Mouse (Mus musculus) cerebellum, adult 2 months (tissue): ENCODE measurements around the gene Borcs7. TPM values are rescaled to one million over a fixed set of nuclear protein-coding genes. Genes with fewer than 3 reads are reported as not detected.

ENCODE experiments used
- DNase-seq, 2 experiments: peaks; one replicate each; pipeline ENCODE4 v3.0.0; 2021
- H3K27ac ChIP-seq: fragments of 200-500 bp; 2 replicates; pipeline ENCODE4 v1.5.1; 2012; ENCODE audit warnings: low read length, control low read depth, inconsistent platforms; ENCODE audit not compliant: insufficient read depth
- H3K27me3 ChIP-seq: fragments of 200-500 bp; 2 replicates; pipeline ENCODE4 v1.6.1; 2012; ENCODE audit warnings: inconsistent platforms, mild to moderate bottlenecking, low read length, moderate library complexity; ENCODE audit not compliant: control insufficient read depth, insufficient read depth
- H3K4me1 ChIP-seq: fragments of 200-500 bp; 2 replicates; pipeline ENCODE4 v1.6.1; 2011; ENCODE audit warnings: low read length; ENCODE audit not compliant: control insufficient read depth, insufficient read depth
- H3K4me3 ChIP-seq: fragments of 200-500 bp; replicated peaks from 2 replicates; pipeline ENCODE3; 2011; ENCODE audit warnings: mild to moderate bottlenecking, low read depth, low read length, control low read depth; ENCODE audit not compliant: insufficient read depth
- CTCF ChIP-seq: fragments of 200-500 bp; IDR thresholded peaks from 2 replicates; pipeline ENCODE4 v1.5.1; 2011; ENCODE audit warnings: low read depth, mild to moderate bottlenecking, control low read depth, low read length, moderate library complexity, borderline replicate concordance; ENCODE audit not compliant: insufficient read depth
- POLR2A ChIP-seq: fragments of 200-500 bp; IDR thresholded peaks from 2 replicates; pipeline ENCODE4 v1.6.1; 2011; ENCODE audit warnings: low read length, control low read depth, borderline replicate concordance; ENCODE audit not compliant: insufficient read depth
- WGBS: fragments of 180-500 bp; shearing (Covaris S2); methylation state at CpG from one replicate; pipeline ENCODE4 v1.1.7; 2018; 5-methylcytosine and 5-hydroxymethylcytosine counted together
- polyA plus RNA-seq: library from polyadenylated mRNA; depleted of rRNA; stranded (reverse); fragments of >200 nt; gene quantifications from 2 replicates; pipeline ENCODE4 v1.2.3, GENCODE M21; 2012

Borcs7 gene
- polyA plus RNA-seq, 1 experiment: 19.0 TPM

- H3K4me1 ChIP-seq: no peaks in the 10 kb centered on the region
- DNase-seq: no peak
- WGBS: 80% methylated on average over 10 of the region's 10 CpGs
- no peaks in the 10 kb centered on the region for H3K27me3 ChIP-seq
- H3K27ac ChIP-seq: no peak overlapping the region
- H3K4me3 ChIP-seq: no peak overlapping the region
- TF ChIP-seq POLR2A (no peak), CTCF (no peak)
Observed at GRCm38 (mm10) chr19:46668263-46668662, 21.4 kb upstream of the Borcs7 start.

GRCm38 (mm10) chr19:46669802-46670201 is 19.9 kb upstream of the Borcs7 start:
- no peak for DNase-seq
- no peak overlapping the region for H3K27ac ChIP-seq
- 92% methylated on average over 5 of the region's 5 CpGs for WGBS
- H3K27me3 ChIP-seq: no peaks in the 10 kb centered on the region
- H3K4me3 ChIP-seq: no peak overlapping the region
- H3K4me1 ChIP-seq: no peaks in the 10 kb centered on the region
- no peak for TF ChIP-seq POLR2A
- TF ChIP-seq CTCF: no peak

GRCm38 (mm10) chr19:46670691-46671090 is 19.0 kb upstream of the Borcs7 start:
- Histone ChIP-seq H3K4me3 (no peak overlapping the region), H3K27me3 (no peaks in the 10 kb centered on the region), H3K4me1 (no peaks in the 10 kb centered on the region), H3K27ac (no peak overlapping the region)
- WGBS: 31% methylated on average over 13 of the region's 13 CpGs
- DNase-seq: peak; percentile 50 to 61
- TF ChIP-seq POLR2A (no peak), CTCF (peak; percentile 96)

GRCm38 (mm10) chr19:46672766-46673418 is 16.8 kb upstream of the Borcs7 start, which contains the start of gene Cyp17a1:
Gene Cyp17a1 (minus strand): TSS chr19:46673172.
- TF ChIP-seq POLR2A (no peak), CTCF (no peak)
- DNase-seq: no peak
- 49% methylated on average over 5 of the region's 5 CpGs for WGBS

GRCm38 (mm10) chr19:46675641-46676040 is 14.1 kb upstream of the Borcs7 start:
- H3K4me3 ChIP-seq: no peak overlapping the region
- no peak overlapping the region for H3K27ac ChIP-seq
- DNase-seq: no peak
- TF ChIP-seq POLR2A (no peak), CTCF (no peak)
- H3K4me1 ChIP-seq: no peaks in the 10 kb centered on the region
- H3K27me3 ChIP-seq: no peaks in the 10 kb centered on the region
- 78% methylated on average over 3 of the region's 3 CpGs for WGBS

More at GRCm38 (mm10) chr19:46672766-46673418, 16.8 kb upstream of the Borcs7 start, which contains the start of gene Cyp17a1:
- Histone ChIP-seq H3K27me3 (no peaks in the 10 kb centered on the region), H3K4me1 (no peaks in the 10 kb centered on the region), H3K4me3 (no peak within 1 kb of the TSS), H3K27ac (no peak within 1 kb of the TSS)

- DNase-seq: no peak
- WGBS: 66% methylated on average over 12 of the region's 12 CpGs
- no peak overlapping the region for H3K4me3 ChIP-seq
- H3K4me1 ChIP-seq: no peaks in the 10 kb centered on the region
- no peaks in the 10 kb centered on the region for H3K27me3 ChIP-seq
- no peak for TF ChIP-seq CTCF
- TF ChIP-seq POLR2A: no peak
- no peak overlapping the region for H3K27ac ChIP-seq
Observed at GRCm38 (mm10) chr19:46679720-46680383, 9.9 kb upstream of the Borcs7 start.

GRCm38 (mm10) chr19:46690387-46690786 is 681 bp downstream of the Borcs7 start:
- TF ChIP-seq CTCF (no peak), POLR2A (no peak)
- H3K4me1 ChIP-seq: no peaks in the 10 kb centered on the region
- no peak for DNase-seq
- no peak overlapping the region for H3K27ac ChIP-seq
- no peaks in the 10 kb centered on the region for H3K27me3 ChIP-seq
- WGBS: 67% methylated on average over 11 of the region's 11 CpGs
- H3K4me3 ChIP-seq: peak overlapping the region; percentile 90

GRCm38 (mm10) chr19:46691078-46691477 is 1.4 kb downstream of the Borcs7 start:
- TF ChIP-seq CTCF (no peak), POLR2A (no peak)
- no peaks in the 10 kb centered on the region for H3K27me3 ChIP-seq
- H3K27ac ChIP-seq: no peak overlapping the region
- H3K4me3 ChIP-seq: no peak overlapping the region
- WGBS: 54% methylated on average over 2 of the region's 2 CpGs
- no peak for DNase-seq
- H3K4me1 ChIP-seq: no peaks in the 10 kb centered on the region
